Mouse (Mus musculus) adrenal gland, adult 8-10 months (tissue): ENCODE measurements around the gene Tbx10. TPM values are rescaled to one million over a fixed set of nuclear protein-coding genes. Genes with fewer than 3 reads are reported as not detected.
A peak's percentile ranks its signal among the peaks of the same experiment; 100 is the strongest.
"Not testable (repeated sequence)": the region's sequence is repeated elsewhere in the genome, so short reads cannot be mapped to it uniquely, and the experiment has no call there.

Experiments used
- DNase-seq: peaks from one replicate; pipeline ENCODE4 v3.0.0; 2022
- total RNA-seq, 4 experiments: library from RNA; stranded (reverse); gene quantifications; 2 replicates each; pipeline ENCODE4 v1.2.4; 2022

Gene Tbx10
- total RNA-seq, 4 experiments from 2014 or later = not detected

DNA sequence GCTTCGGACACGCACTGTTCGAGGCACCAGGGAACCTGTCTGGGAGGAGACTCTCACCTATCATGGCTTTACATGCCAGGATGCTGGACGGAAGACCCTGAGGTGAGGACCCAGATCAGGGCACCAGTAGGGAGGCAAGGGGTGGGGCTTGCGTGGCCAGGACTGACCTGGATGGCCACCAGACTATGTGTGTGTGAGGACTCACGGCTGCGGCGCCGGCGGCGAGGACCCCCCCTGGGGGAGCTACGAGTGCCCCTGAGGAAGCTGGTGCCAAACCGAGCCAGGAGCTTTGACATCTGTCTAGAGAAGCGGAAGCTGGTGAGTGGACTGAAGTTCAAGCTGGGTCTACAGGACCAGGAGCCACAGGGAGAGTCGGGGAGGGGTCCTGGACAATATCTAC is 11.8 kb downstream of the Tbx10 start:
- DNase-seq = no peak

DNA sequence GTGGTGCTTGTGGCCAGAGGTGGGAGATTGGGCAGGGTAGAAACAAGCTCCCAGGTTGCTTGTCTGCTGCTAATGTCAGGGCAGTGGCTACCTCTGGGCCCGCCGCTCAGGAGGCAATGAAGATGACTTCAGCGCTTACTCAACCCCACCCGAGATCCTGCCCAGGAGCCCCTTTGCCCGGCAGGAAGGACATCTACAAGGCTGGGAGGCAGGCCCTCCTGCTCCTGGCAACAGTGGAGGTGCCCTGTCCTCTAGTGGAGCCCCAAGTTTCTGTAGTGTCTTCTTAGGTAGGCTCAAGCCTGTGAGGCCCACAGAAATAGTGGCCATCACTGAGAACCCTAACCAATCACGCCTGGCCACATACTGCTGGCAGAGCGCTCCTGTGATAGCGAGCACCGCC is 12.5 kb downstream of the Tbx10 start:
- no peak for DNase-seq

DNA sequence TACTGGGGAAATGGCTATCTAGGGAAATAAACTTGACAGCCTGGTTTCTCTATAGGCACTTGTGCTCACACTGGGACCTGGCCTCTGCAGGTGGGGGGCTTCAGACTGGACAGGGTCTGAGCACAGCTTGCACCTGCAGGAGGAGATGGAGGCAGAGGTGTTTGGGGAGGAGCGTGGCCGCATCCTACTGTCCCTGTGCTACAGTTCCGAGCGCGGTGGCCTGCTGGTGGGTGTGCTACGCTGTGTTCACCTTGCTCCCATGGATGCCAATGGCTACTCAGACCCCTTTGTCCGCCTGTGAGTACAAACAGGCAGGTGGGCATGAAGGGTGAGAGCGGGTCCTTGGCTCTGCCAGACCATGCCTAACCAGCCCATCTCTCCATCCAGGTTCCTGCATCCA is 13.4 kb downstream of the Tbx10 start:
- no peak for DNase-seq

GRCm38 (mm10) chr19:4011086-4011485 is 18.5 kb downstream of the Tbx10 start:
- no peak for DNase-seq

- DNase-seq = peak; percentile 99
Measured at GRCm38 (mm10) chr19:4012432-4013022, 20.0 kb downstream of the Tbx10 start, which contains the start of gene Ndufv1. Ndufv1 (minus strand) TSS chr19:4012806.

GRCm38 (mm10) chr19:4013066-4013465 is 20.5 kb downstream of the Tbx10 start:
- DNase-seq = no peak

DNA sequence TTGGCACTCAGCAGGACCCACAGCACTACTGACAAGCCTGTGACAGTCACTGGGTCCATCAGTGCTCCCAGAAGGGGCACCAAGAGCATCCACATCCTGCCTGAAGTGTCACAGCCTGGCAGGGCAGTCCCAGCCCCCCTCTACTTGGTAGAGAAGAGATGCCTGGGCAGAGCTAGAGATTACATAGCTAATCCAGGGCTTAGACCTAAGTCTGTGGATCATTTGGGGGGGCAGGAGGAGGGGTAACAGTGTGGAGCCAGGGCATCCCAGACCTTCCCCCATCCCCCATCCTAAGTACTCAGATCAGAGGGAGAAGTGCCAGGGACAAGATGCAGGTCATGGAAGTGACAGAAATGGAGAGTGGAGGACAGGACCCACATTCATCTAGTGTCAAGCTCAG is 22.2 kb downstream of the Tbx10 start:
- no peak for DNase-seq

DNA sequence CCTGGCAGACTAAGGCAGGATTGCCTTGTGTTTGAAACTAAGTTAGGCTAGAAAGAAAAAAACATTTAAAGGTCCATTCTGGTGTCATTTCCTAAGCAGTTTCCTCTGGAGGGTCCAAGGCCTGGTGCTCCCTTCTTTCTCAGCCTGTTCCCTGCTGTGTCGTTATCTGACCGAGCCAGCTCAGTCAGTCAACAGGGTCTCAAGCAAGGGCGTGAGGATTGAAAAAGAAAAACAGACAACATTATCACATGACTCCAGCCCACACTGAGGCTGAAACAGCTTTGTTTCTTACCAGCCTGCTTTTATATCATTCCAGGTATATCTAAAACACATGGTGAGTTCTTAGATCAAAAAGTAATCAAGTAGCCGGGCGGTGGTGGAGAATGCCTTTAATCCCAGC is 23.1 kb downstream of the Tbx10 start:
- no peak for DNase-seq

DNA sequence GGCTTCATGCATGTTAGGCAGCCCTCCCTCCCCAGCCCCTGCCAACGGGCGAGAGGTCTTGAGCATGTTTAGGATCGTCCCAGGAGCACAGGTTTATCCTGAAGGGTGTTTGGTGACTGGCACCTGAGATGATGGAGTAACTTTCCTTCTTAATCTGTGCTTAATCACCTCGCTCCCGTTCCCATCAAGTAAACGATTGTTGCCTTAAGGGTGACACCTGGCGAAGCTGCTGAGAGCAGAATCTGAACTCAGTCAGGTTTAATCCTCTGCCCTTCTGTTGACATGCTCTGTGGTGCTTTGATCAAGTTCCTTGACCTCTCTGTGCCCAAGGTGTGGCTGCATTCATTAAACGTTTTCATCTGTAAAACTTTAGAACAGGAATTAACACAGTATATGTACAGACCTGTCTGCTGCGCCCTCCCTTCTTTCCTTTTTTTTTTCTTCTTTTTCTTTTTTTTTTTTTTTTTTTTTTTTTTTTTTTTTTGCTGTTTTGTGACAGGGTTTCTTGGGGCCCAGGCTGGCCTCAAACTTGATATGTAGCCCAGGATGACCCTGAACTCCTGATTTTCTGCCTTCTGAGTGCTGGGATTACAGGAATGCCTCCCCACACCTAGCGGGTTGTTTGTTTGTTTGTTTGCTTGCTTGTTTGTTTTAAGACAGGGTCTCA is 25.5 kb downstream of the Tbx10 start:
- DNase-seq = no peak

DNA sequence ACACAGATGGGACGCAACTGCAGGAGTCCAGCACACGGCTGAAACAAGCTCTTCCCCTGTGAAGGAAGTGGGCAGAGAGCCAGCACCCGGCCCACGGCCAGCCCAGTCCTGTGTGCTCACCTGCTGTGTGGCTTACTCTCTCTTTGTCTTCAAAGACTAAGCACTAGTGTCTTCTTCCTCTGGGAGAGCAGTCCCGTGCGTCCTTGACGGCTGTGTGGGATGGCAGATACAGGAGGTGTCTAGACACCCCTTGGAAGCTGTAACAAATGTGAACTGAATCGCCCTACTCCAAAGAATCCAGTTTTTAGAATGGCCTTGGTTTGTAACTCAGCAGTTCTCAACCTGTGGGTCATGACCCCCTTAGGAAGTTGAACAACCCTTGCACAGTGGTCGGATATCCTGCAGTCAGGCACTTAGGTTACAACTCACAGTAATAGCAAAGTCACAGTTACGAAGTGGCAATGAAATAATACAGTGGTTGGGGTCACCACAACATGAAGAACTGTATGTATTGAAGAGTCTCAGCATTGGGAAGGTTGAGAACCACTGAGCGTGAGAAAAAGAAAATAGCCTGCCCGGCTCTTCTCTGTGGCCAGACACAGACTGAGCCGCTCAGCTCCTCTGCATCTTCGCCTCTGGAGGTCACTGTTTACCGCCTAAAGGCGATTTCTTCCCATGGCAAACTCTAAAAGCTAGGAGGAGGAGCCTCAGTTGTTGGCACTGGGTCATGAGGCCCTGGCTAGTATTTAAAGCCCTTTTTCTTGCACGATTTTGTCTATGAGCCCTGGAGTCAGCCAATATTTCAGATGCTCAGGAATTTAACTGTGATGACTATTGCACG is 26.4 kb downstream of the Tbx10 start:
- DNase-seq = peak; percentile 82

GRCm38 (mm10) chr19:4023185-4023584 is 30.6 kb downstream of the Tbx10 start:
- DNase-seq = no peak

GRCm38 (mm10) chr19:4027576-4027975 is 35.0 kb downstream of the Tbx10 start:
- no peak for DNase-seq

DNA sequence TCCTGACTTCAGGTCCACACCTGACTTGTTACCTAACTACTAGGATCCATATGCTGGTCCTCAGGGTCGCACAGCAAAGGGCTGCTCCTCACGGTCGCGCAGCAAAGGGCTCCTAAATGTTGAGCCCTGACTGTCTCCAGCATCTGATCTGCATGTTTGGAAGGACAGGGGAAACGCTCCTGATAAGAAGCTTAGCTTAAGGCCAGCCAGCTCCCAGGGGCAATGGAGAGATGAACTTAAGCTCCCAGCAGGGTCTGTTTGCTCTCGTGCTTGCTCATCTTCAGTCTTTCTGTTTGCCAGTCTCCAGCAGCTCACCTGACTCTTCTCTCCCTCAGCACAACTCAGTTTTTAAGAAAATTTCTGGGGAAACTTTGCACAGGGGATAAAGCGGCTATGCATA is 40.1 kb downstream of the Tbx10 start:
- DNase-seq = no peak

- no peak for DNase-seq
Measured at GRCm38 (mm10) chr19:4033298-4033697, 40.7 kb downstream of the Tbx10 start.

- DNase-seq = no peak
Measured at GRCm38 (mm10) chr19:4033742-4034141, 41.2 kb downstream of the Tbx10 start.

DNA sequence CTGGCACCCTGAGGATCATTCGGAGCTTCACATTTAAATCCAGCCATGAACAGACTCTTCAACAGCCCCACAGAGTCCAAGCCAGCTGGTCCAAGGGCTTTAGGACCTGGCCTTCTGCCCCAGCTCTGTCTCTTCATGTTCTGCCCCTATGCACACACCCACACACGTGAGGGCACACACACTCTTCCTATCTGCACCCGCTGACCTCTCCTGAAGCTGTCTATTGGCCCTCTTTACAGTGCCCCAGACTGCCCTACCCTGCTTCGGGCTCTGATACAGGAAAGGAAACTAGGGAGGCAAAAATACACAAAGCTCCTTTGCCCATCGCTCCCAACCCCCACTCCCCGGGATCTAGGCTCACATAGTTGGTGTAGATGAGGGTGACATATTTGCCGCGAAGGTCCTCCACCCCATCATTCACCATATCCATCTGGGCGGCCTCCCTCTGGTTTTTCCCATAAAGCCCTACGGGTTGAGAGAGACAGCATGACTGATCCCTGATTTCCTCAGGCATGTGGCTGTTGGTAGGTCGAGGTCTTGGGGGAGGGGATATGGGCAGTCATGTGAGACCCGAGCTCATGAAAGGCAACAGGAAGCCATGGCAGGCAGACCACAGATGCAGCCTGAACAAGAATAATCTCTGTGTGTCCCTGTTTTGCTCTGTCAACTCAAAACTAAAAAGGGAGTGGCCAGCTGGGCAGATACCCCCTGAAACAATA is 43.9 kb downstream of the Tbx10 start:
- no peak for DNase-seq

GRCm38 (mm10) chr19:4037154-4037787 is 44.7 kb downstream of the Tbx10 start:
- DNase-seq = not testable (repeated sequence)

DNA sequence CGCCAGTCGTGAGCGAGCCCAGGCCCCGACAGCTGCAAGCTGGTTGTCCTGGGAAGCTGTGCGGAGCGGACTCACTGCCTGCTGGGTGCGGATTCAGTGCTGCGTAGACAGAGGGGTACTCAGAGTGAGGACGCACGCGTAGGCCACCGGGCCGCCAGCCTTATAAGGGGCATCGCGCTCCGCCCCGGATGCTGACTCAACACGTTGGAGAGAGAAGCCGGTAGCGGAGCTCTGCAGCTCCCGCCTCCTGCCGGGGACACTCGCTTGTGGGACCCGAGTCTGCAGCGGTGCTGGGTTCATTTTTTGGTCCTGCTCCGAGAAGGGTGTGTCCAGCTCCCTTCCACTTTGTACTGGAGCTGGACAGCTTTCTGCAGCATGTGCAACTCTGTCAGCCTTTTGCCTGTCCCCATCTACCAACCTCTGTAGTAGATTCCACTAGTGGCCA is 45.3 kb downstream of the Tbx10 start, which contains the start of gene Gstp1:
Gene Gstp1 (minus strand): TSS at position 198 of the 445 bp plus-strand sequence.
- peak; percentile 86 for DNase-seq

- not testable (repeated sequence) for DNase-seq
Measured at GRCm38 (mm10) chr19:4040941-4041340, 48.4 kb downstream of the Tbx10 start.

GRCm38 (mm10) chr19:4041500-4041899 is 48.9 kb downstream of the Tbx10 start:
- not testable (repeated sequence) for DNase-seq

DNA sequence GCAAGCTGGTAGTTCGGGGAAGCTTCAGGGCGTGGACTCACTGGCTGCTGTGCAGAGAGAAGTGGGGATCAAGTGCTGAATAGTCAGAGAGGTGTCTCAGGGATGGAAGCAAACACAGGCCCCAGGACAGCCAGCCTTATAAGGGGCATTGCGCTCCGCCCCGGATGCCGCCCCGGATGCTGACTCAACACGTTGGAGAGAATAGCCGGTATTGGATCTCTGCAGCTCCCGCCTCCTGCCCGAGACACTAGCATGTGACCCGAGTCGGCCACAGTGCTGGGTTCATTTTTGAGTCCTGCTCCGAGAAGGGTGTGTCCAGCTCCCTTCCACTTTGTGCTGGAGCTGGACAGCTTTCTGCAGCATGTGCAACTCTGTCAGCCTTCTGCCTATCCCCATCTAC is 49.6 kb downstream of the Tbx10 start:
- DNase-seq = no peak

GRCm38 (mm10) chr19:4044109-4044508 is 51.6 kb downstream of the Tbx10 start:
- not testable (repeated sequence) for DNase-seq
